Mouse (Mus musculus) CH12.LX (cell line): ENCODE measurements around the gene Egln1. TPM values are rescaled to one million over a fixed set of nuclear protein-coding genes. Genes with fewer than 3 reads are reported as not detected.
A peak's percentile ranks its signal among the peaks of the same experiment; 100 is the strongest.

Experiments
- DNase-seq: peaks from one replicate; pipeline ENCODE4 v3.0.0-alpha.2; 2013; ENCODE audit errors: extremely low read depth
- H3K27ac ChIP-seq: 2 replicates; pipeline ENCODE4 v1.5.1; 2012; ENCODE audit warnings: low read depth, mild to moderate bottlenecking, control low read depth, moderate library complexity; ENCODE audit not compliant: insufficient read depth
- H3K27me3 ChIP-seq: replicated peaks from 2 replicates; pipeline ENCODE3; 2012; ENCODE audit warnings: inconsistent platforms
- H3K36me3 ChIP-seq, 2 experiments: replicated peaks in 1 of 2; 2 replicates each; pipeline versions ENCODE3 to v1.6.1; 2012; ENCODE audit warnings: inconsistent platforms in 1 of 2, low read length in 1 of 2, mild to moderate bottlenecking in 1 of 2, mixed read lengths in 1 of 2, moderate library complexity in 1 of 2; ENCODE audit not compliant: control insufficient read depth in 1 of 2, insufficient read depth in 1 of 2
- H3K4me1 ChIP-seq, 2 experiments: 2 replicates each; pipeline ENCODE4 v1.6.1; 2012; ENCODE audit warnings: inconsistent platforms in 1 of 2, moderate library complexity in 1 of 2; ENCODE audit not compliant: insufficient read depth in 2 of 2, control insufficient read depth in 1 of 2
- H3K4me2 ChIP-seq: 2 replicates; pipeline ENCODE4 v1.6.1; 2012; ENCODE audit warnings: low read depth, mild to moderate bottlenecking, control low read depth; ENCODE audit not compliant: poor library complexity, insufficient read depth, severe bottlenecking
- H3K4me3 ChIP-seq, 3 experiments: fragments of 150-350 bp in 1 of 3; sonication (generic) in 1 of 3; replicated peaks in 1 of 3; 2 replicates each; pipeline versions ENCODE3 to v1.5.1; 2011 to 2012; ENCODE audit warnings: low read depth in 2 of 3, low read length in 2 of 3, mild to moderate bottlenecking in 2 of 3, moderate library complexity in 2 of 3, control low read depth in 1 of 3, improper control_type of control experiment in 1 of 3, inconsistent platforms in 1 of 3, mixed read lengths in 1 of 3; ENCODE audit not compliant: poor library complexity in 1 of 3
- H3K79me2 ChIP-seq: replicated peaks from 2 replicates; pipeline ENCODE4 v1.6.1; 2012; ENCODE audit warnings: mild to moderate bottlenecking, moderate library complexity; ENCODE audit not compliant: control insufficient read depth, poor library complexity, insufficient read depth, severe bottlenecking; ENCODE audit errors: extremely low read depth
- H3K9ac ChIP-seq: 2 replicates; pipeline ENCODE4 v1.6.1; 2012; ENCODE audit warnings: low read depth, mild to moderate bottlenecking, control low read depth, moderate library complexity; ENCODE audit not compliant: insufficient read depth
- H3K9me3 ChIP-seq: replicated peaks from 2 replicates; pipeline ENCODE3; 2012; ENCODE audit warnings: low read length, inconsistent platforms, mixed read lengths
- BHLHE40 ChIP-seq: IDR thresholded peaks from 2 replicates; pipeline ENCODE4 v1.6.1; 2011; ENCODE audit warnings: mild to moderate bottlenecking, low read depth, low read length, improper control_type of control experiment
- E2F4 ChIP-seq: IDR thresholded peaks from 2 replicates; pipeline ENCODE4 v1.6.1; 2011; ENCODE audit warnings: low read depth, low read length, improper control_type of control experiment; ENCODE audit not compliant: insufficient replicate concordance
- EP300 ChIP-seq: IDR thresholded peaks from 2 replicates; pipeline ENCODE4 v1.6.1; 2011; ENCODE audit warnings: low read length, improper control_type of control experiment
- GABPA ChIP-seq: IDR thresholded peaks from 2 replicates; pipeline ENCODE4 v1.6.1; 2012; ENCODE audit warnings: low read depth, low read length, improper control_type of control experiment, inconsistent platforms; ENCODE audit not compliant: insufficient replicate concordance
- IRF4 ChIP-seq: IDR thresholded peaks from 2 replicates; pipeline ENCODE4 v1.6.1; 2014; ENCODE audit warnings: low read depth, mild to moderate bottlenecking, inconsistent platforms, low read length, improper control_type of control experiment
- KAT2A ChIP-seq: IDR thresholded peaks from 2 replicates; pipeline ENCODE4 v1.6.1; 2012; ENCODE audit warnings: low read length, improper control_type of control experiment, inconsistent platforms; ENCODE audit not compliant: insufficient replicate concordance
- MAZ ChIP-seq: IDR thresholded peaks from 2 replicates; pipeline ENCODE4 v1.6.1; 2012; ENCODE audit warnings: low read depth, mild to moderate bottlenecking, inconsistent platforms, low read length, improper control_type of control experiment, moderate library complexity
- NELFE ChIP-seq: IDR thresholded peaks from 2 replicates; pipeline ENCODE4 v1.6.1; 2011; ENCODE audit warnings: low read depth, low read length, improper control_type of control experiment
- POLR2A ChIP-seq: IDR thresholded peaks from 2 replicates; pipeline ENCODE4 v1.6.1; 2011; ENCODE audit warnings: low read depth, mild to moderate bottlenecking, improper control_type of control experiment, low read length
- RAD21 ChIP-seq: IDR thresholded peaks from 2 replicates; pipeline ENCODE4 v1.6.1; 2011; ENCODE audit warnings: low read depth, mild to moderate bottlenecking, low read length, improper control_type of control experiment, moderate library complexity
- SIN3A ChIP-seq: IDR thresholded peaks from 2 replicates; pipeline ENCODE4 v1.6.1; 2012; ENCODE audit warnings: low read length, improper control_type of control experiment, inconsistent platforms
- ZC3H11A ChIP-seq: IDR thresholded peaks from 2 replicates; pipeline ENCODE4 v1.6.1; 2012; ENCODE audit warnings: low read depth, mild to moderate bottlenecking, inconsistent platforms, low read length, improper control_type of control experiment
- ZKSCAN1 ChIP-seq: IDR thresholded peaks from 2 replicates; pipeline ENCODE4 v1.6.1; 2012; ENCODE audit warnings: low read depth, inconsistent platforms, low read length, improper control_type of control experiment, borderline replicate concordance
- dilution Hi-C: fragments of 300-500 bp; cut with MboI; formaldehyde crosslinking; loops from 2 replicates; pipeline ENCODE4 v1.14.3; 2020; ENCODE audit warnings: low sequenced_read_pairs; ENCODE audit not compliant: extremely low pct_unique_long_range_greater_than_20kb, extremely low pct_ligation_motif_present
- in situ Hi-C: fragments of 300-500 bp; cut with MboI; formaldehyde crosslinking; loops from 3 replicates; pipeline ENCODE4 v1.14.3; 2019; ENCODE audit warnings: low sequenced_read_pairs, low pct_ligation_motif_present, low pct_unique_long_range_greater_than_20kb, mixed read lengths
- polyA plus RNA-seq: library from polyadenylated mRNA; unstranded; fragments of >175 nt; gene quantifications from 2 replicates; pipeline ENCODE4 v1.2.1, GENCODE M21; 2012; ENCODE audit warnings: low read depth; ENCODE audit not compliant: insufficient read length
- total RNA-seq, 2 experiments: library from RNA; depleted of rRNA; stranded (reverse); fragments of 300-350 nt in 1 of 2; fragments of >200 nt in 1 of 2; gene quantifications; 2 replicates each; pipeline ENCODE4 v1.2.3; 2012 to 2014

Gene Egln1
- total and polyA plus RNA-seq, 3 experiments = 19.0 to 34.7 (median 31.0) TPM

- Histone ChIP-seq H3K36me3 (no peaks in the 10 kb centered on the region), H3K9me3 (peaks cover 2% of the 10 kb centered on the region), H3K9ac (no peak overlapping the region), H3K27me3 (peaks cover 3% of the 10 kb centered on the region), H3K79me2 (no peaks in the 10 kb centered on the region), H3K4me3 (no peak overlapping the region), H3K4me1 (no peaks in the 10 kb centered on the region), H3K27ac (no peak overlapping the region), H3K4me2 (no peak overlapping the region)
- in situ Hi-C loops (no loop called here), dilution Hi-C loops (no loop called here)
- no peak for DNase-seq
- TF ChIP-seq E2F4 (no peak), ZKSCAN1 (no peak), EP300 (no peak), MAZ (no peak), NELFE (no peak), RAD21 (no peak), IRF4 (no peak), POLR2A (no peak), KAT2A (no peak)
These were observed 11.2 kb upstream of the Egln1 start for GRCm38 (mm10) chr8:124960226-124960880.

GRCm38 (mm10) chr8:124959462-124960225, 10.5 kb upstream of the Egln1 start:
- in situ Hi-C loops (no loop called here), dilution Hi-C loops (no loop called here)
- H3K4me3 ChIP-seq = no peak overlapping the region
- H3K36me3 ChIP-seq = no peaks in the 10 kb centered on the region
- no peak for TF ChIP-seq ZC3H11A
- TF ChIP-seq GABPA = no peak
- no peak for TF ChIP-seq ZKSCAN1
- no peak for TF ChIP-seq SIN3A
- no peak for TF ChIP-seq E2F4
- no peak for TF ChIP-seq EP300
- TF ChIP-seq BHLHE40 = peak; percentile 34; the same call in 1 of the 2 replicates
- no peak for TF ChIP-seq IRF4
- peaks cover 2% of the 10 kb centered on the region for H3K9me3 ChIP-seq
- no peaks in the 10 kb centered on the region for H3K4me1 ChIP-seq
- H3K27me3 ChIP-seq = peaks cover 3% of the 10 kb centered on the region
- DNase-seq = no peak
- H3K4me2 ChIP-seq = no peak overlapping the region
- no peaks in the 10 kb centered on the region for H3K79me2 ChIP-seq
- H3K9ac ChIP-seq = no peak overlapping the region
- H3K27ac ChIP-seq = no peak overlapping the region
